Mouse (Mus musculus) limb, embryonic 15.5 days (tissue): Measurements from ENCODE around the gene Gm42906. TPM values are rescaled to one million over a fixed set of nuclear protein-coding genes. Genes with fewer than 3 reads are reported as not detected.

Source experiments
- ATAC-seq: fragments of 200-750 bp; cut with Nextera tagmentation; 2 replicates; pipeline ENCODE4 v1.8.0; 2017; ENCODE audit warnings: low read depth, moderate TSS enrichment; ENCODE audit not compliant: insufficient number of reproducible peaks, low FRiP score, low TSS enrichment
- H3K27ac ChIP-seq: fragments of 300-500 bp; sonication (generic); 2 replicates; pipeline ENCODE4 v1.5.1; 2015; ENCODE audit warnings: moderate library complexity, mild to moderate bottlenecking, inconsistent platforms
- H3K27me3 ChIP-seq: fragments of 300-500 bp; sonication (generic); 2 replicates; pipeline ENCODE4 v1.6.1; 2015; ENCODE audit warnings: inconsistent platforms
- H3K36me3 ChIP-seq: fragments of 300-500 bp; sonication (generic); 2 replicates; pipeline ENCODE4 v1.6.1; 2015; ENCODE audit warnings: inconsistent platforms
- H3K4me1 ChIP-seq: fragments of 300-500 bp; sonication (generic); 2 replicates; pipeline ENCODE4 v1.6.1; 2015; ENCODE audit warnings: inconsistent platforms
- H3K4me2 ChIP-seq: fragments of 300-500 bp; sonication (generic); 2 replicates; pipeline ENCODE4 v1.6.1; 2015; ENCODE audit warnings: mild to moderate bottlenecking, inconsistent platforms
- H3K4me3 ChIP-seq: fragments of 300-500 bp; sonication (generic); 2 replicates; pipeline ENCODE4 v1.5.1; 2015; ENCODE audit warnings: mild to moderate bottlenecking, inconsistent platforms
- H3K9ac ChIP-seq: fragments of 300-500 bp; sonication (generic); 2 replicates; pipeline ENCODE4 v1.6.1; 2015; ENCODE audit warnings: inconsistent platforms
- H3K9me3 ChIP-seq: fragments of 300-500 bp; sonication (generic); 2 replicates; pipeline ENCODE4 v1.6.1; 2016; ENCODE audit warnings: inconsistent platforms
- WGBS: fragments of 180-500 bp; shearing (Covaris S2); methylation state at CpG from one replicate; pipeline ENCODE4 v1.1.7; 2015; 5-methylcytosine and 5-hydroxymethylcytosine counted together
- polyA plus RNA-seq: library from polyadenylated mRNA; unstranded; fragments of >200 nt; fragmentation: Nextera tagmentation; extraction: Ambion mirVana; gene quantifications from 2 replicates; pipeline ENCODE4 v1.2.1, GENCODE M21; 2015

Gene Gm42906
- polyA plus RNA-seq, 1 experiment from 2014 or later = not detected

GRCm38 (mm10) chr5:151223696-151224366 lies 204.1 kb downstream of the Gm42906 start:
- Histone ChIP-seq H3K4me1 (no peaks in the 10 kb centered on the region), H3K9ac (no peak overlapping the region), H3K27me3 (no peaks in the 10 kb centered on the region), H3K36me3 (no peaks in the 10 kb centered on the region), H3K27ac (no peak overlapping the region), H3K4me2 (no peak overlapping the region), H3K9me3 (no peaks in the 10 kb centered on the region), H3K4me3 (no peak overlapping the region)
- no peak for ATAC-seq
- 47% methylated on average over 4 of the region's 4 CpGs for WGBS

- H3K9ac ChIP-seq = no peak overlapping the region
- 92% methylated on average over 1 of the region's 1 CpGs for WGBS
- no peak overlapping the region for H3K27ac ChIP-seq
Measured at GRCm38 (mm10) chr5:151222791-151223190, 205.2 kb downstream of the Gm42906 start.

GRCm38 (mm10) chr5:151218689-151219115 lies 209.3 kb downstream of the Gm42906 start:
- Histone ChIP-seq H3K4me1 (no peaks in the 10 kb centered on the region), H3K36me3 (no peaks in the 10 kb centered on the region), H3K27me3 (no peaks in the 10 kb centered on the region), H3K9ac (no peak overlapping the region), H3K27ac (no peak overlapping the region), H3K4me2 (no peak overlapping the region), H3K9me3 (no peaks in the 10 kb centered on the region), H3K4me3 (no peak overlapping the region)
- no peak for ATAC-seq
- WGBS = 60% methylated on average over 6 of the region's 6 CpGs

More at GRCm38 (mm10) chr5:151222791-151223190, 205.2 kb downstream of the Gm42906 start:
- Histone ChIP-seq H3K4me3 (no peak overlapping the region), H3K4me1 (no peaks in the 10 kb centered on the region), H3K9me3 (no peaks in the 10 kb centered on the region), H3K36me3 (no peaks in the 10 kb centered on the region), H3K4me2 (no peak overlapping the region), H3K27me3 (no peaks in the 10 kb centered on the region)
- ATAC-seq = no peak

GRCm38 (mm10) chr5:151213097-151213496 lies 214.9 kb downstream of the Gm42906 start:
- H3K9ac ChIP-seq = no peak overlapping the region
- H3K4me2 ChIP-seq = no peak overlapping the region
- no peak for ATAC-seq
- H3K9me3 ChIP-seq = no peaks in the 10 kb centered on the region
- no peaks in the 10 kb centered on the region for H3K36me3 ChIP-seq
- H3K27ac ChIP-seq = no peak overlapping the region
- no peaks in the 10 kb centered on the region for H3K27me3 ChIP-seq
- no peaks in the 10 kb centered on the region for H3K4me1 ChIP-seq
- 76% methylated on average over 3 of the region's 3 CpGs for WGBS
- H3K4me3 ChIP-seq = no peak overlapping the region

GRCm38 (mm10) chr5:151210869-151211268 lies 217.1 kb downstream of the Gm42906 start:
- no peak for ATAC-seq
- no peak overlapping the region for H3K4me3 ChIP-seq

GRCm38 (mm10) chr5:151210060-151210459 lies 217.9 kb downstream of the Gm42906 start:
- no peak overlapping the region for H3K4me3 ChIP-seq
- no peak overlapping the region for H3K27ac ChIP-seq
- no peaks in the 10 kb centered on the region for H3K36me3 ChIP-seq
- 84% methylated on average over 2 of the region's 2 CpGs for WGBS
- ATAC-seq = no peak
- H3K4me1 ChIP-seq = no peaks in the 10 kb centered on the region
- H3K9me3 ChIP-seq = no peaks in the 10 kb centered on the region
- no peak overlapping the region for H3K4me2 ChIP-seq
- no peak overlapping the region for H3K9ac ChIP-seq
- H3K27me3 ChIP-seq = no peaks in the 10 kb centered on the region

More at GRCm38 (mm10) chr5:151210869-151211268, 217.1 kb downstream of the Gm42906 start:
- H3K4me1 ChIP-seq = no peaks in the 10 kb centered on the region
- H3K9me3 ChIP-seq = no peaks in the 10 kb centered on the region
- H3K27ac ChIP-seq = no peak overlapping the region
- no peak overlapping the region for H3K9ac ChIP-seq
- H3K4me2 ChIP-seq = no peak overlapping the region
- H3K36me3 ChIP-seq = no peaks in the 10 kb centered on the region
- no peaks in the 10 kb centered on the region for H3K27me3 ChIP-seq
- 90% methylated on average over 1 of the region's 1 CpGs for WGBS

- Histone ChIP-seq H3K27ac (no peak overlapping the region), H3K9me3 (no peaks in the 10 kb centered on the region), H3K36me3 (no peaks in the 10 kb centered on the region), H3K9ac (no peak overlapping the region), H3K4me3 (no peak overlapping the region), H3K27me3 (no peaks in the 10 kb centered on the region), H3K4me2 (no peak overlapping the region), H3K4me1 (no peaks in the 10 kb centered on the region)
- WGBS = 93% methylated on average over 4 of the region's 4 CpGs
- no peak for ATAC-seq
Measured at GRCm38 (mm10) chr5:151205017-151205416, 222.9 kb downstream of the Gm42906 start.

- H3K27me3 ChIP-seq = no peaks in the 10 kb centered on the region
- H3K9ac ChIP-seq = no peak overlapping the region
- no peaks in the 10 kb centered on the region for H3K36me3 ChIP-seq
- H3K4me3 ChIP-seq = no peak overlapping the region
- H3K4me2 ChIP-seq = no peak overlapping the region
- H3K9me3 ChIP-seq = no peaks in the 10 kb centered on the region
- no peak overlapping the region for H3K27ac ChIP-seq
- no peaks in the 10 kb centered on the region for H3K4me1 ChIP-seq
- ATAC-seq = no peak
- 56% methylated on average over 5 of the region's 5 CpGs for WGBS
Measured at GRCm38 (mm10) chr5:151202925-151203324, 225.0 kb downstream of the Gm42906 start.

GRCm38 (mm10) chr5:151201220-151201619 lies 226.7 kb downstream of the Gm42906 start:
- 78% methylated on average over 3 of the region's 3 CpGs for WGBS
- Histone ChIP-seq H3K36me3 (no peaks in the 10 kb centered on the region), H3K9me3 (no peaks in the 10 kb centered on the region), H3K4me3 (no peak overlapping the region), H3K9ac (no peak overlapping the region), H3K27me3 (no peaks in the 10 kb centered on the region), H3K4me2 (no peak overlapping the region), H3K4me1 (no peaks in the 10 kb centered on the region), H3K27ac (no peak overlapping the region)
- ATAC-seq = no peak

- 78% methylated on average over 3 of the region's 3 CpGs for WGBS
- Histone ChIP-seq H3K36me3 (no peaks in the 10 kb centered on the region), H3K9me3 (no peaks in the 10 kb centered on the region), H3K27ac (no peak overlapping the region), H3K4me2 (no peak overlapping the region), H3K27me3 (no peaks in the 10 kb centered on the region), H3K9ac (no peak overlapping the region), H3K4me3 (no peak overlapping the region), H3K4me1 (no peaks in the 10 kb centered on the region)
- ATAC-seq = no peak
Measured at GRCm38 (mm10) chr5:151199235-151199634, 228.7 kb downstream of the Gm42906 start.

GRCm38 (mm10) chr5:151196603-151197272 lies 231.2 kb downstream of the Gm42906 start:
- Histone ChIP-seq H3K4me1 (peaks cover 4% of the 10 kb centered on the region; the same call in 1 of the 2 replicates), H3K4me2 (no peak overlapping the region), H3K4me3 (no peak overlapping the region), H3K9ac (no peak overlapping the region), H3K27ac (no peak overlapping the region), H3K27me3 (no peaks in the 10 kb centered on the region), H3K36me3 (no peaks in the 10 kb centered on the region), H3K9me3 (no peaks in the 10 kb centered on the region)
- WGBS = 72% methylated on average over 13 of the region's 13 CpGs
- no peak for ATAC-seq

- H3K4me1 ChIP-seq = peaks cover 11% of the 10 kb centered on the region
- no peak overlapping the region for H3K4me2 ChIP-seq
- no peak for ATAC-seq
- no peaks in the 10 kb centered on the region for H3K36me3 ChIP-seq
- no peak overlapping the region for H3K27ac ChIP-seq
- WGBS = 45% methylated on average over 3 of the region's 3 CpGs
- no peaks in the 10 kb centered on the region for H3K9me3 ChIP-seq
- no peak overlapping the region for H3K4me3 ChIP-seq
- no peak overlapping the region for H3K9ac ChIP-seq
- H3K27me3 ChIP-seq = no peaks in the 10 kb centered on the region
Measured at GRCm38 (mm10) chr5:151193885-151194520, 234.0 kb downstream of the Gm42906 start.
